Mouse (Mus musculus): ENCODE data around the gene Btnl2.

Gene Btnl2

GRCm38 (mm10) chr17:34398711-34399393 lies 44.2 kb downstream of the Btnl2 start, which contains the start of gene BC051142:
Gene BC051142, plus strand, starts transcription at chr17:34398820.
- peak; percentile 85 for DNase-seq (ENCODE audit: low spot score)

GRCm38 (mm10) chr17:34399394-34399715 lies 44.7 kb downstream of the Btnl2 start:
- no peak for DNase-seq (ENCODE audit: low spot score)

- DNase-seq (ENCODE audit: low spot score), result peak; percentile 70
These were observed 56.5 kb downstream of the Btnl2 start for GRCm38 (mm10) chr17:34411117-34411516.

Data from left cerebral cortex, adult 11 months (tissue).